Mouse (Mus musculus): Measurements from ENCODE around the gene Gm49416. TPM values are rescaled to one million over a fixed set of nuclear protein-coding genes. Genes with fewer than 3 reads are reported as not detected.

Gene Gm49416
- total RNA-seq, 1 experiment: not detected

DNA sequence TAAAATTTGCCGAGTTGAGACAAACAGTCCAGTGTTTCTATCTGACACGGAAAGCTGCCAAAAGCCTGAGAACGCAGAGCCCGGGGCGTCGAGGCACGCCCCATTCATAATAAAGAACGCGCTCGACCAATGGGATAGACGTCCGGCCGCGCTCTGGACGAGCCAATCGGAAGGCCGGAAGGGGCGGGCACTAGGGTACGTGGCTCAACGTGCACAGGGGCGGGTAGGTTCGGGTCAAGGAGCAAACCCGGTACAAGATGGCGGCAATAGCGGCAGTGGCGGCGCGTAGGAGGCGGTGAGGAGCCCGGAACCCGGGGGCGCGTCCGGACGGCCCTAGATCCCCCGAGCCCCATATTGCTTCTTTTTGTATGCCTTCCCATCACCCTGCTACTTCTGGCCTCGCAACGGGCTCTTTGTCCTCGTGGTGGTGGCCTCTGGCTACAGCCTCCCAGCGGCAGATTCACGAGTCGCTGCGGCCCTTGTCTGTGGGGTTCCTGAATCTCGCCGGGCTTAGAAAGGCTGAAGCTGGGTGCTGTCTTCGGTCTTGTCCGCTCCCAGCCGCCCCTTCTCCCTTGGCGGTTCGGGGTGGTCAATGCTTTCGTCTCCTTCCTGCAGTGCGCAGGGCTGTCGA is 9.3 kb downstream of the Gm49416 start, which contains the start of gene Ganab:
Gene Ganab (plus strand): TSS at position 207 of the 631 bp plus-strand sequence.
- Histone ChIP-seq H3K36me3 (ENCODE audit: control insufficient read depth, insufficient read depth, low read length, poor library complexity, severe bottlenecking) (peaks cover 21% of the 10 kb centered on the region), H3K27ac (ENCODE audit: insufficient read depth, low read depth, low read length, poor library complexity, severe bottlenecking) (peak within 1 kb of the TSS; percentile 91), H3K4me3 (ENCODE audit: insufficient read depth in 1 of 2, low read depth in 1 of 2, low read length in 2 of 2, poor library complexity in 1 of 2, severe bottlenecking in 1 of 2) (peak within 1 kb of the TSS; percentile 96 to 100), H3K9ac (ENCODE audit: insufficient read depth, low read depth, low read length, poor library complexity, severe bottlenecking) (peak within 1 kb of the TSS; percentile 91), H3K9me3 (ENCODE audit: control insufficient read depth, insufficient read depth, low read depth, low read length) (no peaks in the 10 kb centered on the region), H3K4me1 (ENCODE audit: control insufficient read depth in 2 of 2, insufficient read depth in 2 of 2, low read length in 2 of 2, poor library complexity in 1 of 2) (peaks cover 2 to 4% of the 10 kb centered on the region in 2 experiments; a peak in 1 of 4 replicates)
- peak; percentile 95 for DNase-seq (ENCODE audit: low read depth, low spot score)
- in situ Hi-C loops (cut with MboI; ENCODE audit: low sequenced_read_pairs in 2 of 2, unreplicated experiment in 2 of 2): no loop called here
- TF ChIP-seq HCFC1 (IDR thresholded peaks at IDR 0.05; ENCODE audit: borderline replicate concordance, insufficient read depth, low read length): peak; percentile 54; the same call in 1 of the 2 replicates
- TF ChIP-seq MAFK (IDR thresholded peaks at IDR 0.05; ENCODE audit: insufficient read depth, low read depth, low read length): no peak

DNA sequence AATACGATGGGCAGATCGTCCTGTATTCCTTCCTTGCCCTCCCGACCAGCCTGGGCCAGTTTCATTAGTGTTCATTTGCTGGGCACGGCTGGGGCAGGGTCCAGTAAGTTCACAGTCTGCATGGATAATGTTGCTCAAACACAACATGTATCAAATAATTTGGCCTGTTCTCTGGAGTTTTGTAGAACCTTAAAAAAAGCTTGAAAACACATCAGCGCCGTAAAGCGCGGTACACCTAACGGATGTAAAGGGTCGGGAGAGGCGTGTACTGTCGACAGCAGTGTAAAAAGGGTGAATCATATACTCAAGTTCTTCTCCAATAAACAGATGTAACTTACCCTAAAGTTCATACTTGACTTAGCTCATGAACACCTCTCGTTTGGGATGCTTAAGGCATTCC is 9.8 kb downstream of the Gm49416 start:
- no peaks in the 10 kb centered on the region for H3K9me3 ChIP-seq (ENCODE audit: control insufficient read depth, insufficient read depth, low read depth, low read length)
- in situ Hi-C loops (cut with MboI; ENCODE audit: low sequenced_read_pairs in 2 of 2, unreplicated experiment in 2 of 2): no loop called here
- no peak for TF ChIP-seq HCFC1 (IDR thresholded peaks at IDR 0.05; ENCODE audit: borderline replicate concordance, insufficient read depth, low read length)
- 0 out of 2 replicates have a peak, but pooled peaks have one; percentile 26 for TF ChIP-seq CHD2 (IDR thresholded peaks at IDR 0.05; ENCODE audit: low read depth, low read length)
- peak overlapping the region; percentile 96 to 100 for H3K4me3 ChIP-seq (ENCODE audit: insufficient read depth in 1 of 2, low read depth in 1 of 2, low read length in 2 of 2, poor library complexity in 1 of 2, severe bottlenecking in 1 of 2)
- H3K36me3 ChIP-seq (ENCODE audit: control insufficient read depth, insufficient read depth, low read length, poor library complexity, severe bottlenecking): peaks cover 25% of the 10 kb centered on the region
- DNase-seq (ENCODE audit: low read depth, low spot score): no peak
- H3K4me1 ChIP-seq (ENCODE audit: control insufficient read depth in 2 of 2, insufficient read depth in 2 of 2, low read length in 2 of 2, poor library complexity in 1 of 2): peaks cover 2 to 4% of the 10 kb centered on the region in 2 experiments; a peak in 1 of 4 replicates
- H3K27ac ChIP-seq (ENCODE audit: insufficient read depth, low read depth, low read length, poor library complexity, severe bottlenecking): peak overlapping the region; percentile 91
- peak overlapping the region; percentile 91 for H3K9ac ChIP-seq (ENCODE audit: insufficient read depth, low read depth, low read length, poor library complexity, severe bottlenecking)

DNA sequence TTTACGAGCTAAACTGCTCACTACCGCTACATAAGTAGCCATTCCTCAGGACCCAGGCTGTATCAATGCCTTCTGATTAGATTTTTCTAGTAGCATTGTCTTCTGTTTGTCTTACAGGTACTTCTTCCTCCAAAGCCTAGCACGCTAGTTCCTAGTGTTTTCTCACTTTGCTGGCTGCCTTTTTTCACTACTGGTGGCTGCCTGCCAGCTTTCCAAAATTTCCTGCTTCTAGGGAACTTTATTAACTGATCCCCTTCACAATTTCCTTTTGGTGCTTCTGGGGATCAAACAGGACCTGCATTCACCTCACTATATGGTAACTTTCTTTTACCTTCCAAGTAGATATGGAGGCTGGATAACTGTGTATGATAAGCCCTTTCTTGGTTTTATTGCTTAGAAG is 10.4 kb downstream of the Gm49416 start:
- peak overlapping the region; percentile 96 to 100; a peak in 3 of 4 replicates for H3K4me3 ChIP-seq (ENCODE audit: insufficient read depth in 1 of 2, low read depth in 1 of 2, low read length in 2 of 2, poor library complexity in 1 of 2, severe bottlenecking in 1 of 2)
- in situ Hi-C loops (cut with MboI; ENCODE audit: low sequenced_read_pairs in 2 of 2, unreplicated experiment in 2 of 2): no loop called here
- H3K27ac ChIP-seq (ENCODE audit: insufficient read depth, low read depth, low read length, poor library complexity, severe bottlenecking): no peak overlapping the region
- 0 out of 4 replicates have a peak, but pooled peaks cover 0 to 4% of the 10 kb centered on the region in 2 experiments for H3K4me1 ChIP-seq (ENCODE audit: control insufficient read depth in 2 of 2, insufficient read depth in 2 of 2, low read length in 2 of 2, poor library complexity in 1 of 2)
- H3K9me3 ChIP-seq (ENCODE audit: control insufficient read depth, insufficient read depth, low read depth, low read length): no peaks in the 10 kb centered on the region
- H3K36me3 ChIP-seq (ENCODE audit: control insufficient read depth, insufficient read depth, low read length, poor library complexity, severe bottlenecking): peaks cover 25% of the 10 kb centered on the region
- H3K9ac ChIP-seq (ENCODE audit: insufficient read depth, low read depth, low read length, poor library complexity, severe bottlenecking): peak overlapping the region; percentile 91; the same call in 1 of the 2 replicates
- no peak for DNase-seq (ENCODE audit: low read depth, low spot score)
- TF ChIP-seq ZC3H11A (IDR thresholded peaks at IDR 0.05; ENCODE audit: borderline replicate concordance, low read depth, low read length) (no peak), MAFK (IDR thresholded peaks at IDR 0.05; ENCODE audit: insufficient read depth, low read depth, low read length) (no peak), HCFC1 (IDR thresholded peaks at IDR 0.05; ENCODE audit: borderline replicate concordance, insufficient read depth, low read length) (no peak), ZNF384 (IDR thresholded peaks at IDR 0.05; ENCODE audit: low read depth, low read length) (no peak), CHD2 (IDR thresholded peaks at IDR 0.05; ENCODE audit: low read depth, low read length) (no peak)

DNA sequence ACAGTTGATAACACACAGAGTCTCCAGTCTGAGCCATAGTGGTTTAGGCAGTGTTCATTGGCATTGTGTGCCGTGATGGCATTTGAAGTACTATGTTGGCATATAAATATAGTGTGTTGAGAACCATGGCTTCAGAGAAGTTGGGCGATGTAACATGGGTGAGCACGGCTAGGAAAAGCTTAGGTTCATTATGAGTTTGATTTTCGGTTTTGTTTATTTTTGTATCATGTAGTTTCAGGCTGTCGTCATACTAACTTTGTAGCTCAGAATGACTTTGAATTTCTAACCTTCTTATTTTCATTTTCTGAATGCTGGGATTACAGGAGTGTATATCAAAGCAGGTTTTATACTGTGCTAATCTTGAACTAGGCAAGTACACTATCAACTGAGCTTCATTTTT is 14.7 kb downstream of the Gm49416 start:
- in situ Hi-C loops (cut with MboI; ENCODE audit: low sequenced_read_pairs in 2 of 2, unreplicated experiment in 2 of 2): loop anchor here in 1 of 2 experiments (25.0 kb wide), 1 partner anchor 1709 kb away; the partner anchor contains the start of genes Ddb1 and Tkfc
- no peak for DNase-seq (ENCODE audit: low read depth, low spot score)
- H3K9me3 ChIP-seq (ENCODE audit: control insufficient read depth, insufficient read depth, low read depth, low read length): no peaks in the 10 kb centered on the region
- H3K4me1 ChIP-seq (ENCODE audit: control insufficient read depth in 2 of 2, insufficient read depth in 2 of 2, low read length in 2 of 2, poor library complexity in 1 of 2): no peaks in the 10 kb centered on the region
- H3K4me3 ChIP-seq (ENCODE audit: insufficient read depth in 1 of 2, low read depth in 1 of 2, low read length in 2 of 2, poor library complexity in 1 of 2, severe bottlenecking in 1 of 2): no peak overlapping the region
- no peak for TF ChIP-seq HCFC1 (IDR thresholded peaks at IDR 0.05; ENCODE audit: borderline replicate concordance, insufficient read depth, low read length)
- no peak for TF ChIP-seq MAFK (IDR thresholded peaks at IDR 0.05; ENCODE audit: insufficient read depth, low read depth, low read length)
- no peak for TF ChIP-seq ZC3H11A (IDR thresholded peaks at IDR 0.05; ENCODE audit: borderline replicate concordance, low read depth, low read length)
- no peak for TF ChIP-seq CHD2 (IDR thresholded peaks at IDR 0.05; ENCODE audit: low read depth, low read length)
- no peak for TF ChIP-seq ZNF384 (IDR thresholded peaks at IDR 0.05; ENCODE audit: low read depth, low read length)
- H3K36me3 ChIP-seq (ENCODE audit: control insufficient read depth, insufficient read depth, low read length, poor library complexity, severe bottlenecking): peaks cover 37% of the 10 kb centered on the region
- H3K27ac ChIP-seq (ENCODE audit: insufficient read depth, low read depth, low read length, poor library complexity, severe bottlenecking): no peak overlapping the region
- H3K9ac ChIP-seq (ENCODE audit: insufficient read depth, low read depth, low read length, poor library complexity, severe bottlenecking): no peak overlapping the region

Data from ES-E14 (cell line).